Mouse (Mus musculus) forebrain, embryonic 15.5 days (tissue): ENCODE measurements around the gene Ackr2. TPM values are rescaled to one million over a fixed set of nuclear protein-coding genes. Genes with fewer than 3 reads are reported as not detected.
A peak's percentile ranks its signal among the peaks of the same experiment; 100 is the strongest.

Experiments
- ATAC-seq: fragments of 200-750 bp; cut with Nextera tagmentation; replicated peaks from 2 replicates; pipeline ENCODE4 v1.8.0; 2017; ENCODE audit warnings: mild to moderate bottlenecking, moderate TSS enrichment, moderate library complexity
- H3K27ac ChIP-seq: fragments of 300-500 bp; sonication (generic); replicated peaks from 2 replicates; pipeline ENCODE4 v1.5.1; 2015; ENCODE audit warnings: mild to moderate bottlenecking, inconsistent platforms
- H3K27me3 ChIP-seq: fragments of 300-500 bp; sonication (generic); 2 replicates; pipeline ENCODE4 v1.6.1; 2015; ENCODE audit warnings: inconsistent platforms
- H3K36me3 ChIP-seq: fragments of 300-500 bp; sonication (generic); 2 replicates; pipeline ENCODE4 v1.6.1; 2015; ENCODE audit warnings: mild to moderate bottlenecking, inconsistent platforms
- H3K4me1 ChIP-seq: fragments of 300-500 bp; sonication (generic); 2 replicates; pipeline ENCODE4 v1.6.1; 2015; ENCODE audit warnings: inconsistent platforms
- H3K4me2 ChIP-seq: fragments of 300-500 bp; sonication (generic); replicated peaks from 2 replicates; pipeline ENCODE4 v1.6.1; 2015; ENCODE audit warnings: mild to moderate bottlenecking, inconsistent platforms
- H3K4me3 ChIP-seq: fragments of 300-500 bp; sonication (generic); 2 replicates; pipeline ENCODE4 v1.5.1; 2015; ENCODE audit warnings: mild to moderate bottlenecking, inconsistent platforms
- H3K9ac ChIP-seq: fragments of 300-500 bp; sonication (generic); replicated peaks from 2 replicates; pipeline ENCODE4 v1.6.1; 2015; ENCODE audit warnings: mild to moderate bottlenecking, inconsistent platforms
- H3K9me3 ChIP-seq: fragments of 300-500 bp; sonication (generic); 2 replicates; pipeline ENCODE4 v1.6.1; 2016; ENCODE audit warnings: inconsistent platforms
- WGBS: fragments of 180-500 bp; shearing (Covaris S2); methylation state at CpG from one replicate; pipeline ENCODE4 v1.1.7; 2015; ENCODE audit warnings: mixed read lengths; 5-methylcytosine and 5-hydroxymethylcytosine counted together
- polyA plus RNA-seq: library from polyadenylated mRNA; unstranded; fragments of >200 nt; fragmentation: Nextera tagmentation; extraction: Ambion mirVana; gene quantifications from 2 replicates; pipeline ENCODE4 v1.2.1, GENCODE M21; 2015

Gene Ackr2
- 1.9 and 2.7 TPM in 2 replicates for polyA plus RNA-seq

DNA sequence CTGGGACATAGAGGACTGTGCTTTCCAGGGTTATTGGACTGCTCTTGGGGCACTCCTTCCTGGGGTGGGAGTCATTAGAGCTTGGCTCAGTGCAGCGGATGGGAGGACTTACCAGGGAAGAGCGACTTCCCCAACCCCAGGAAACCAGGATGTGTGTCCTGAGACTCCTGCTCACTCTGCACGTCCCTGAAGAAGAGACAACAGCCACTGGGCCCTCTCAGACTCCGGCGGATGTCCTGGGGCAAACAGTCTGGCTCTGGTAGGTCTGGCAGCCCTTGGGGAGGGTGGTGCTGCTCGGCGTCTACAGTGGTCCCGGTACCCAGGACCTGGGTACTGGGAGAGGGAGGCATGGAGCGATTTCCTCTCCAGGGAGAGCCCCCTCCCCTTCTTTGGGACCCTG lies at the start of gene Ackr2:
Gene Ackr2 (plus strand): TSS at position 111 of the 400 bp plus-strand sequence.
- Histone ChIP-seq H3K27me3 (no peaks in the 10 kb centered on the region), H3K4me1 (no peaks in the 10 kb centered on the region), H3K4me2 (no peak within 1 kb of the TSS), H3K27ac (no peak within 1 kb of the TSS), H3K9me3 (no peaks in the 10 kb centered on the region), H3K4me3 (no peak within 1 kb of the TSS), H3K36me3 (no peaks in the 10 kb centered on the region), H3K9ac (no peak within 1 kb of the TSS)
- no peak for ATAC-seq
- WGBS, result 85% methylated on average over 9 of the region's 9 CpGs

DNA sequence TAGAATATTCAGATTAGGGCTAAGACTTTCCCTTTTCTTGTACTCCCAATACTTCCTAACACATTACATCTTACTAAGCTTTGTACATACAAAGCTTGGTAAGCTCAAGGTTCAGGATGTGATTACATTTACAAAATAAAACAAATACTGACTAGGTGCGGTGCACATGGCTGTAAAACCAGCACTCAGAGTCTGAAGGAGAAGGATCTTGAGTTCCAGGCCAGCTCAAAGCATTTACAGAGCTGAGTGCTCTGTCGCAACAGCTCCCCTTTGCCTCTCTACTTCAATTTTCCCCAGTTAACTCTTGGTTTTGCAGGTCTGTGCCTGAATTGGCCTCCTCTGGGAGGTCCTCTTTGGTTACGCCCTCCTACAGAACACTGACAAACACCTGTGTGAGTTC lies 43.9 kb upstream of the Ackr2 start:
- Histone ChIP-seq H3K4me1 (peaks cover 8% of the 10 kb centered on the region), H3K27me3 (no peaks in the 10 kb centered on the region), H3K36me3 (peaks cover 20% of the 10 kb centered on the region), H3K9me3 (no peaks in the 10 kb centered on the region), H3K9ac (no peak overlapping the region), H3K4me2 (no peak overlapping the region), H3K27ac (no peak overlapping the region), H3K4me3 (no peak overlapping the region)
- WGBS, result 93% methylated on average over 3 of the region's 3 CpGs
- ATAC-seq, result no peak

DNA sequence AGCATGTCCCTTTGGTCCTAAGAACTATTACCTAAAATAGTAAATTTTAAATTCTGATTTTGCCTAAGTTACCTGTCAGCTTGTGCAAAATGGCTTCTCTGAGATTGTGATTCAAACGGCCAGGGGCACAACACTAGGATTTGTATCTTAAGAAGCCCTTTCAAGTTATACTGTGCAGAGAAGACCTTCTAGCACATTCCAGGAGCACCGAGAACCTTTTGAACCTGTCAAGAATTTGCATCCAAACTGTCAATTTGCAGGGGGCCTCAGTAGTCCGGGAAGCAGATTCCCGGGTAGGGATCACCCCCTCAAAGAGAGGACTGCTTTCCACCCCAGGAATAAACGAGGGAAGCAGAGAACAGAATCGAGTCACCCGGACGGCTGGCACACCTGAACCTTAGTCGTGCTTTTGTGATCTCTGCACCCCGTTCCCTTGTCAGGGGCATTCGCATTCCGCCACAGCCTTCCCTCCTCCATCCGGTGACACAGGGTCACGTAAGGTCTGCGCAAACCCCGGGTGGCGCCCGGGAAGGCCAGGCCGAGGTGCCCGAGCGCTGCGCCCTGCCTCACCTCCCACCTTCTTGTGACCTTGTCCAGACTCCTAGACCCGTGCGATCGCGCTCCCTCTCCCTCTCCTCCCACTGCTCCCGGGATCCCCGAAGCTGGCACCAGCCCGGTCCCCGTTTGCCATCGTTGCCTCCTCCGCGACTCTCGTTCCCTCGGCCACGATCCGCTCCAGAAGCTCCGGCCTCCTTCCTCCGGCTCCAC lies 41.3 kb upstream of the Ackr2 start:
- no peak for ATAC-seq
- under 1% methylated on average over 39 of the region's 39 CpGs for WGBS
- H3K27ac ChIP-seq, result peak overlapping the region; percentile 92
- no peaks in the 10 kb centered on the region for H3K27me3 ChIP-seq
- peaks cover 3% of the 10 kb centered on the region for H3K36me3 ChIP-seq
- H3K4me3 ChIP-seq, result peak overlapping the region; percentile 84
- H3K4me1 ChIP-seq, result peaks cover 8% of the 10 kb centered on the region
- H3K9ac ChIP-seq, result peak overlapping the region; percentile 81
- H3K4me2 ChIP-seq, result peak overlapping the region; percentile 95
- H3K9me3 ChIP-seq, result no peaks in the 10 kb centered on the region

DNA sequence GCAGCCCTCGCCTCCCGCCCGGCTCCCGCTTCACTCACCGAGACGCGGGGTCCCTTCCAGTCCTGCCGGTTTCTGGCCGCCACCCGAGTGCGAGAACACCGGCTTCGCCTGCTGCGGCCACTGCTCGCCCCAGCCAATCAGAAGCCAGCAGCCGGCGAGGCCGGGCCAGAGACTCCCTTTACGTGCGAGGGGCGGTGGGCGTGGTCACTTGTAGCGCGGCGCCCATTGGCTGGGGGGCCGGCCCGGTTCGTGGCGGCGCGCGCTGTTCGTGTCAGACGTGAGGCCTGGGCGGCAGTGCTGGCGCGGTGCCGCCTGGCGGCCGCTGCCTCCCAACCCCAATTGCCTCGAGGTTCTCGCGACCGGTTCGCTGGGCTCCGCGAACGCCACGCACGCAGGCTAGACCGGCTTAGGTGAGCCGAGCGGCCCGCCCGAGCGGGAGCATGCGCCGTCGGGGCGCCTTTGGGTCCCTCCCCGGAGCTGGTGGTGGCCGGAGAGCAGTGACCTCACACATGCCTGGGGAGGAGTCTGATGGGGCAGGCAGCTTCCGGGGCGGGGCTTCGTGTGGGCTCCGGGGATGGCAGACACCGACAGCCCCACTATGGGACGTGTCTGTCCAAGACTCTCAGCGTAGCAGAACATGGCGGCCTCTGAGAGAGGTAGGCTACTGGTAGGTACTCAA lies 40.5 kb upstream of the Ackr2 start:
- peak overlapping the region; percentile 81 for H3K9ac ChIP-seq
- H3K27me3 ChIP-seq, result no peaks in the 10 kb centered on the region
- H3K27ac ChIP-seq, result peak overlapping the region; percentile 92
- H3K9me3 ChIP-seq, result no peaks in the 10 kb centered on the region
- WGBS, result under 1% methylated on average over 69 of the region's 70 CpGs
- peak overlapping the region; percentile 84 for H3K4me3 ChIP-seq
- H3K4me2 ChIP-seq, result peak overlapping the region; percentile 95
- peaks cover 8% of the 10 kb centered on the region for H3K4me1 ChIP-seq
- peak; percentile 98 for ATAC-seq
- no peaks in the 10 kb centered on the region for H3K36me3 ChIP-seq

DNA sequence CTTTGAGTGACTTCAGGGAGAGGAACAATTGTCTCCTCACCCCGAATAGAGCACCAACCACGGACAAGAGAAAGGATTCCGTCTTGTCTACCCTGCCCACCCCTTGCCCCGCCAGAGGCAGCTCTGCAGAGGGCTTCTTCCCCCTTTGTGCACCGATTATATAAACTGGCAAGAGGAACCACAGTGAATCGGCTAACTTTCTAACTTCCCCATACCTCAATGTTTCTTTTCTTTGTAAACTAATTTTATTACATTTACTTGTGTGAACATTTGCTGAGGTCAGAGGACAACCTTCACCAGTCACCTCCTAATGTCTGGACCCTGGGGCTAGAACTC lies 40.0 kb upstream of the Ackr2 start, which contains the start of gene Higd1a:
Gene Higd1a (minus strand): TSS at position 210 of the 336 bp plus-strand sequence.
- Histone ChIP-seq H3K4me3 (peak within 1 kb of the TSS; percentile 84), H3K27ac (peak within 1 kb of the TSS; percentile 92), H3K4me2 (peak within 1 kb of the TSS; percentile 95), H3K4me1 (peaks cover 8% of the 10 kb centered on the region), H3K27me3 (no peaks in the 10 kb centered on the region), H3K9ac (peak within 1 kb of the TSS; percentile 81), H3K36me3 (no peaks in the 10 kb centered on the region), H3K9me3 (no peaks in the 10 kb centered on the region)
- ATAC-seq, result no peak; the same call in 1 of the 2 replicates
- WGBS, result 14% methylated on average over 6 of the region's 6 CpGs

DNA sequence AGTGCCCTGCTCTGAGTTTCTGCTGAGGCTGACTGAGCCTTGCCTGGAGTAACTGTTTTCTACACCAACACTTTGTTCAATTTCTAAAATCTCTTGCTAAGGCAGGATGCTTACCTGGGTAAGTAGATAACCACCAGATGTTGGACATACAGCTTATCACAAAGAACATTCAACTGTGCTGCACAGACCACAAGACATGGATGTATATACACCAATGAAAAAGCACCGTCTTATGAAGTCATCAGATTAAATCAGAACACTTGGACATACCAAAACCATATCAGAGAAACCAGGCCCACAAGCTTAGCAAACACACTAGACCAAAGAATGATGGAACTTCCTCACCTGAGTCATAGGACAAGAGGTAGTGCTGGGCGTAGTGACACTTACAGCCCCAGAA lies 38.8 kb upstream of the Ackr2 start:
- no peak overlapping the region for H3K4me2 ChIP-seq
- H3K27ac ChIP-seq, result no peak overlapping the region
- no peaks in the 10 kb centered on the region for H3K27me3 ChIP-seq
- H3K9me3 ChIP-seq, result no peaks in the 10 kb centered on the region
- WGBS, result 96% methylated on average over 2 of the region's 2 CpGs
- no peak for ATAC-seq
- H3K9ac ChIP-seq, result no peak overlapping the region
- H3K4me1 ChIP-seq, result peaks cover 8% of the 10 kb centered on the region
- no peak overlapping the region for H3K4me3 ChIP-seq
- no peaks in the 10 kb centered on the region for H3K36me3 ChIP-seq

DNA sequence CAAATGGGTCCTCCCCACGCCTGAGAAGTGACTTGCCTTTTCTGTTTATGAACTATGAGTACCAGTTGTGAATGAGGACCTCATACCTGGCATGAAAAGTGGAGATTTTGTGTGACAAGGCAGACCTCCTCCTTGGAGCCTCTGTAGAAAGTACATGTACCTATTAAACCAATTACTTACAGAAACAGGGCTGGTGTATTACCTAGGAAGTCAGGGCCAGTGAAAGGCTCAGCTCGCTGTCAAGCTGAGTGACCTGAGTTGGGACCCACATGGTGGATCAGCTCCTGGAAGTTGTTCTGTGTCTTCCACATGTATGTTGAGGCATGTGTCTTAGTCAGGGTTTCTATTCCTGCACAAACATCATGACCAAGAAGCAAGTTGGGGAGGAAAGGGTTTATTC lies 37.2 kb upstream of the Ackr2 start:
- Histone ChIP-seq H3K4me3 (no peak overlapping the region), H3K36me3 (no peaks in the 10 kb centered on the region), H3K27me3 (no peaks in the 10 kb centered on the region), H3K4me1 (peaks cover 14% of the 10 kb centered on the region), H3K27ac (no peak overlapping the region), H3K4me2 (no peak overlapping the region), H3K9ac (no peak overlapping the region), H3K9me3 (no peaks in the 10 kb centered on the region)
- ATAC-seq, result no peak
- 89% methylated on average over 2 of the region's 2 CpGs for WGBS

DNA sequence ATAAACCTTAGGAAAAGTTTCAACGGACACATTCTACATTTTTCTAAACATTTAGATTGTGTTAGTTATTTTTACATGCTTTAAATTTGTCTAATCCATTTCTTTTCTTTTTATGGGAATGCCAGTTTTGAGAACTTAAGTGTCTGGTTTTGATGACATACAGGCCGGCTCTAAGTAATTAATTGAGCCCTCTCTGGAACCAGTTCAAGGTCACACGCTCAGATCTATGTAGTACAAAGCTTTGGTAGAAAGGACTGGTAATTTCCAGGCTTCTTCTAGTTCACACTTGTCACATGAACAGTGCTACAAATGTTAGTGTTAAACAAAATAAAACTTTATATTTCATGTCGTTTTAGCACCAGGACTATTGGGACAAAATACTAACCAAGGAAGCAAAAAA lies 33.3 kb upstream of the Ackr2 start:
- no peak overlapping the region for H3K4me3 ChIP-seq
- H3K4me1 ChIP-seq, result peaks cover 6% of the 10 kb centered on the region
- H3K4me2 ChIP-seq, result no peak overlapping the region
- no peak for ATAC-seq
- 63% methylated on average over 4 of the region's 4 CpGs for WGBS
- no peak overlapping the region for H3K27ac ChIP-seq
- H3K36me3 ChIP-seq, result no peaks in the 10 kb centered on the region
- no peak overlapping the region for H3K9ac ChIP-seq
- H3K9me3 ChIP-seq, result no peaks in the 10 kb centered on the region
- no peaks in the 10 kb centered on the region for H3K27me3 ChIP-seq

DNA sequence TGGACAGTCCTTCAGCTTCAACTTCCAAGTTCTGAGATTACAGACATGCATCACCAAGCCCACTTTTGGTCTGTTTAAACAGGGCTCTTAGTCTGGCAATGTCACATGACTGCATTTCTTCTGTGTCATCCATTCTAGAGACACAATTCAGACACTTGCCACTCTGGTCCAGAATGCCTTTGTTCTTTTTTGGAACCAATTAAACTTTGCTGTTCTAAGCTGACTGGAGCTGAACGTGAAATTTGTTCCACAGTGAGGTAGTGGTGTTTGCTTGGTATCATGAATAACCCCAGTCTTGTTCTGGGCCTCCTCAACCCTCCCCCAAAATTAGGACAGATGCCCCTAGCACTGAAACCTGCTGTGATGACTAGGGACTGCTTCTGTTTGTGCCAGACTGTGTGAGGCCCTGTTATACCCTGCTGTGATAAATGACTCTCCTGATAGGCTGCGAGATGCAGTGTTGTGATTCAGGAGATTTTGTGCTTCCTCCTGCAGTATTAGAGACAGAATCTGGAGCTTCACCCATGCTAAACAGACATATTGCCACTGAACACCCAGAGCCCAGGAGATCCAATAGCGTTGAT lies 32.6 kb upstream of the Ackr2 start:
- no peak overlapping the region for H3K4me3 ChIP-seq
- no peak for ATAC-seq
- no peaks in the 10 kb centered on the region for H3K27me3 ChIP-seq
- H3K9ac ChIP-seq, result no peak overlapping the region
- WGBS, result 25% methylated on average over 3 of the region's 3 CpGs
- H3K36me3 ChIP-seq, result no peaks in the 10 kb centered on the region
- no peaks in the 10 kb centered on the region for H3K9me3 ChIP-seq
- no peak overlapping the region for H3K4me2 ChIP-seq
- no peak overlapping the region for H3K27ac ChIP-seq
- H3K4me1 ChIP-seq, result peaks cover 9% of the 10 kb centered on the region

DNA sequence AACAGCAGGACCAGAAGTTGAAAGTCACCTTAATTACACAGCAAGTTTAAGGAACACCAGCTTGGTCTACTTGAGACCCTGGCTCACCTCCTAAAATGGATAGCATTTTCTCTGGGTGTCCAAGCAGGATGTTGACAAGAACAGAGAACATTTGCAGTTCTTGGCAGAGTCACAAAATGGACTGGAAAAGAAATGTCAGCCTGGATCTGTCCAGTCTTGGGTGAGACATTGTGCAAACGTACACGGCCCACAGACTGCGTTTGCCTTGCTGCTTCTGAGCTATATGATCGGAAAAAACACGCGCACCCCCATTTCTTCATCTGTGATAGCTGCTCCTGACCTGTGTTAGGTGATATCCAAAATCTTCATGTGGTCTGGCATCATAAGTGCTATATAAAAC lies 30.5 kb upstream of the Ackr2 start:
- no peaks in the 10 kb centered on the region for H3K9me3 ChIP-seq
- H3K4me3 ChIP-seq, result no peak overlapping the region
- H3K4me1 ChIP-seq, result peaks cover 9% of the 10 kb centered on the region
- H3K4me2 ChIP-seq, result no peak overlapping the region
- no peaks in the 10 kb centered on the region for H3K36me3 ChIP-seq
- no peak overlapping the region for H3K9ac ChIP-seq
- WGBS, result 94% methylated on average over 6 of the region's 6 CpGs
- H3K27me3 ChIP-seq, result no peaks in the 10 kb centered on the region
- ATAC-seq, result no peak
- H3K27ac ChIP-seq, result no peak overlapping the region

DNA sequence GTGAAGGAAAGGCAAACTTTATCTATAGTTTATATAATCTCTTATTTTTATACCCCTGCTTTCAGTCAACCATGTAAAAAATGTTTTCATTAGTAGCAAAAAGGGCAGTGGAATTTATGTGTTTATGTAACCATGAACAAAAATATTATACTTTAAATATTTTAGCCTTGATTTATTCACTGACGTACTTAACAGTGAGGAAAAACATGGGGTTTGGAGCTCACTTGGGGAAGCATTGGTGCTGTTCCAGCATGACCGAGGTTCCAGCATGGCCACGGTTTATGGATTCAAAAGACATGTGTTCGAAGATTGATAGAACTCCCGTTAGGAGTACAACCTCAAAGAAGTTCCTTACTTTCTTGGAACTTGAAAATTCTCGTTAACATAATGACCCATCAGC lies 29.9 kb upstream of the Ackr2 start:
- Histone ChIP-seq H3K4me2 (no peak overlapping the region), H3K4me3 (no peak overlapping the region), H3K27ac (no peak overlapping the region), H3K9me3 (no peaks in the 10 kb centered on the region), H3K36me3 (no peaks in the 10 kb centered on the region), H3K9ac (no peak overlapping the region), H3K4me1 (peaks cover 9% of the 10 kb centered on the region), H3K27me3 (no peaks in the 10 kb centered on the region)
- 65% methylated on average over 6 of the region's 6 CpGs for WGBS
- ATAC-seq, result no peak

DNA sequence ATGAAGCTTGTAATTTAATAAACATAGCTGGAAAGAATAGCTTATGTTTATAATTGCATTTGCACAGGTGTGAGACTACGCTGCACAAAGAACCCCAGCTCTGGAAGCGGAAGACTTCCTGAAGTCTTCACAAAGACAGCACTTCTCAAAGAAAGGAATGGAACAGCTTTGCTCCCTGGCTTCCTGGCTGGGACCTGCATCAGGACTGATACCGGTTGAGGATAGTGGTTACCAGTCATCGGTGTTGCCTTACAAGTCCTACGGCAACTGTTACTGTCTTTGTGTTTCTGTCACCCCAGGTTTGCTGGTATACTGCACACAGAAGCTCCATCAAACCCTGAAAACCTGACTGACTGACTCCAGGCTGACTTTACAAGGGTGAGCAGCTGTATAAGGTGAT lies 28.7 kb upstream of the Ackr2 start:
- H3K27me3 ChIP-seq, result no peaks in the 10 kb centered on the region
- no peak for ATAC-seq
- no peak overlapping the region for H3K9ac ChIP-seq
- H3K4me3 ChIP-seq, result no peak overlapping the region
- H3K4me2 ChIP-seq, result no peak overlapping the region
- 90% methylated on average over 5 of the region's 5 CpGs for WGBS
- H3K36me3 ChIP-seq, result no peaks in the 10 kb centered on the region
- H3K9me3 ChIP-seq, result no peaks in the 10 kb centered on the region
- H3K4me1 ChIP-seq, result peaks cover 9% of the 10 kb centered on the region
- no peak overlapping the region for H3K27ac ChIP-seq
